In genomic region chr7:64936927-64937326, GRCm38 (mm10) we compare ENCODE assay signal across 26 mouse cellular contexts.
"Had no signal": no experiment of that assay in that cellular context is flagged by ENCODE, and none has a peak within 500 bp of the region (broad histone marks: within the 10 kb centered on the region; RNA-seq: fewer than 3 reads in every experiment).

No protein-coding gene starts in this region.

- H3K9me3 ChIP-seq: heart, embryonic 12.5 days; hindbrain, embryonic 10.5 days; hindbrain, embryonic 12.5 days; intestine, embryonic 15.5 days; limb, embryonic 13.5 days; limb, embryonic 15.5 days; liver, embryonic 12.5 days had no signal

- H3K4me3 ChIP-seq: heart, embryonic 12.5 days; hindbrain, embryonic 10.5 days; hindbrain, embryonic 12.5 days; intestine, embryonic 15.5 days; layer of hippocampus, adult 2 months; limb, embryonic 13.5 days; limb, embryonic 15.5 days; liver, embryonic 12.5 days had no signal

- H3K27me3 ChIP-seq: heart, embryonic 12.5 days; hindbrain, embryonic 12.5 days; intestine, embryonic 15.5 days; limb, embryonic 13.5 days; limb, embryonic 15.5 days; liver, embryonic 12.5 days had no signal

- H3K4me1 ChIP-seq: heart, embryonic 12.5 days; hindbrain, embryonic 10.5 days; hindbrain, embryonic 12.5 days; intestine, embryonic 15.5 days; limb, embryonic 13.5 days; limb, embryonic 15.5 days; liver, embryonic 12.5 days had no signal

- DNase-seq: gastrocnemius, postnatal 14 days; gastrocnemius, postnatal 36 days; heart, adult 18-20 months; heart, postnatal 10 days; heart, postnatal 4 days; kidney, adult 18-20 months; kidney, adult 8-10 months; kidney, postnatal 10 days; kidney, postnatal 25 days; kidney, postnatal 4 days; layer of hippocampus, adult 9-11 months; layer of hippocampus, postnatal 36 days; left cerebral cortex, postnatal 4 days had no signal

- H3K36me3 ChIP-seq: heart, embryonic 12.5 days; hindbrain, embryonic 10.5 days; hindbrain, embryonic 12.5 days; intestine, embryonic 15.5 days; limb, embryonic 13.5 days; limb, embryonic 15.5 days; liver, embryonic 12.5 days had no signal

- ATAC-seq: hindbrain, embryonic 16.5 days; inflammation-experienced regulatory T-cells, adult 6 months; intestine, embryonic 15.5 days; intestine, postnatal 0 days; liver, embryonic 12.5 days had no signal

- H3K27ac ChIP-seq: hindbrain, embryonic 10.5 days; hindbrain, embryonic 12.5 days; hindbrain, embryonic 14.5 days; intestine, embryonic 15.5 days; layer of hippocampus, adult 2 months; limb, embryonic 13.5 days; limb, embryonic 15.5 days; liver, embryonic 12.5 days; liver, embryonic 14.5 days had no signal
